Mouse (Mus musculus) CH12.LX (cell line): Measurements from ENCODE around the gene Emc6. TPM values are rescaled to one million over a fixed set of nuclear protein-coding genes. Genes with fewer than 3 reads are reported as not detected.
A peak's percentile ranks its signal among the peaks of the same experiment; 100 is the strongest.

Experiments
- DNase-seq: peaks from one replicate; pipeline ENCODE4 v3.0.0-alpha.2; 2013; ENCODE audit errors: extremely low read depth
- H3K27ac ChIP-seq: 2 replicates; pipeline ENCODE4 v1.5.1; 2012; ENCODE audit warnings: low read depth, mild to moderate bottlenecking, control low read depth, moderate library complexity; ENCODE audit not compliant: insufficient read depth
- H3K27me3 ChIP-seq: replicated peaks from 2 replicates; pipeline ENCODE3; 2012; ENCODE audit warnings: inconsistent platforms
- H3K36me3 ChIP-seq, 2 experiments: replicated peaks in 1 of 2; 2 replicates each; pipeline versions ENCODE3 to v1.6.1; 2012; ENCODE audit warnings: inconsistent platforms in 1 of 2, low read length in 1 of 2, mild to moderate bottlenecking in 1 of 2, mixed read lengths in 1 of 2, moderate library complexity in 1 of 2; ENCODE audit not compliant: control insufficient read depth in 1 of 2, insufficient read depth in 1 of 2
- H3K4me1 ChIP-seq, 2 experiments: 2 replicates each; pipeline ENCODE4 v1.6.1; 2012; ENCODE audit warnings: inconsistent platforms in 1 of 2, moderate library complexity in 1 of 2; ENCODE audit not compliant: insufficient read depth in 2 of 2, control insufficient read depth in 1 of 2
- H3K4me2 ChIP-seq: 2 replicates; pipeline ENCODE4 v1.6.1; 2012; ENCODE audit warnings: low read depth, mild to moderate bottlenecking, control low read depth; ENCODE audit not compliant: poor library complexity, insufficient read depth, severe bottlenecking
- H3K4me3 ChIP-seq, 3 experiments: fragments of 150-350 bp in 1 of 3; sonication (generic) in 1 of 3; replicated peaks in 1 of 3; 2 replicates each; pipeline versions ENCODE3 to v1.5.1; 2011 to 2012; ENCODE audit warnings: low read depth in 2 of 3, low read length in 2 of 3, mild to moderate bottlenecking in 2 of 3, moderate library complexity in 2 of 3, control low read depth in 1 of 3, improper control_type of control experiment in 1 of 3, inconsistent platforms in 1 of 3, mixed read lengths in 1 of 3; ENCODE audit not compliant: poor library complexity in 1 of 3
- H3K79me2 ChIP-seq: replicated peaks from 2 replicates; pipeline ENCODE4 v1.6.1; 2012; ENCODE audit warnings: mild to moderate bottlenecking, moderate library complexity; ENCODE audit not compliant: control insufficient read depth, poor library complexity, insufficient read depth, severe bottlenecking; ENCODE audit errors: extremely low read depth
- H3K9ac ChIP-seq: 2 replicates; pipeline ENCODE4 v1.6.1; 2012; ENCODE audit warnings: low read depth, mild to moderate bottlenecking, control low read depth, moderate library complexity; ENCODE audit not compliant: insufficient read depth
- H3K9me3 ChIP-seq: replicated peaks from 2 replicates; pipeline ENCODE3; 2012; ENCODE audit warnings: low read length, inconsistent platforms, mixed read lengths
- BHLHE40 ChIP-seq: IDR thresholded peaks from 2 replicates; pipeline ENCODE4 v1.6.1; 2011; ENCODE audit warnings: mild to moderate bottlenecking, low read depth, low read length, improper control_type of control experiment
- CHD1 ChIP-seq: IDR thresholded peaks from 2 replicates; pipeline ENCODE4 v1.6.1; 2012; ENCODE audit warnings: low read depth, low read length, improper control_type of control experiment, inconsistent platforms
- CHD2 ChIP-seq: IDR thresholded peaks from 2 replicates; pipeline ENCODE4 v1.6.1; 2011; ENCODE audit warnings: low read length, improper control_type of control experiment
- CTCF ChIP-seq, 2 experiments: IDR thresholded peaks in 1 of 2; conservative IDR thresholded peaks in 1 of 2; 2 replicates each; pipeline ENCODE4 v1.5.1; 2011 to 2012; ENCODE audit warnings: low read depth in 2 of 2, low read length in 2 of 2, improper control_type of control experiment in 1 of 2, inconsistent platforms in 1 of 2, mild to moderate bottlenecking in 1 of 2, moderate library complexity in 1 of 2
- E2F4 ChIP-seq: IDR thresholded peaks from 2 replicates; pipeline ENCODE4 v1.6.1; 2011; ENCODE audit warnings: low read depth, low read length, improper control_type of control experiment; ENCODE audit not compliant: insufficient replicate concordance
- ELF1 ChIP-seq: IDR thresholded peaks from 2 replicates; pipeline ENCODE4 v1.6.1; 2014; ENCODE audit warnings: low read depth, mild to moderate bottlenecking, inconsistent platforms, low read length, improper control_type of control experiment
- JUND ChIP-seq: conservative IDR thresholded peaks from 2 replicates; pipeline ENCODE4 v1.6.1; 2011; ENCODE audit warnings: low read depth, low read length, improper control_type of control experiment
- KAT2A ChIP-seq: IDR thresholded peaks from 2 replicates; pipeline ENCODE4 v1.6.1; 2012; ENCODE audit warnings: low read length, improper control_type of control experiment, inconsistent platforms; ENCODE audit not compliant: insufficient replicate concordance
- MAFK ChIP-seq: IDR thresholded peaks from 2 replicates; pipeline ENCODE4 v1.6.1; 2011; ENCODE audit warnings: low read length, improper control_type of control experiment; ENCODE audit not compliant: insufficient replicate concordance
- MAX ChIP-seq: IDR thresholded peaks from 2 replicates; pipeline ENCODE4 v1.6.1; 2011; ENCODE audit warnings: low read length, improper control_type of control experiment
- MAZ ChIP-seq: IDR thresholded peaks from 2 replicates; pipeline ENCODE4 v1.6.1; 2012; ENCODE audit warnings: low read depth, mild to moderate bottlenecking, inconsistent platforms, low read length, improper control_type of control experiment, moderate library complexity
- MXI1 ChIP-seq: IDR thresholded peaks from 2 replicates; pipeline ENCODE4 v1.6.1; 2011; ENCODE audit warnings: mild to moderate bottlenecking, low read depth, low read length, improper control_type of control experiment
- MYC ChIP-seq: IDR thresholded peaks from 2 replicates; pipeline ENCODE4 v1.6.1; 2011; ENCODE audit warnings: low read depth, mild to moderate bottlenecking, improper control_type of control experiment, low read length
- PAX5 ChIP-seq: IDR thresholded peaks from 2 replicates; pipeline ENCODE4 v1.6.1; 2012; ENCODE audit warnings: low read length, inconsistent platforms, mixed read lengths
- POLR2A ChIP-seq: IDR thresholded peaks from 2 replicates; pipeline ENCODE4 v1.6.1; 2011; ENCODE audit warnings: low read depth, mild to moderate bottlenecking, improper control_type of control experiment, low read length
- RAD21 ChIP-seq: IDR thresholded peaks from 2 replicates; pipeline ENCODE4 v1.6.1; 2011; ENCODE audit warnings: low read depth, mild to moderate bottlenecking, low read length, improper control_type of control experiment, moderate library complexity
- SIN3A ChIP-seq: IDR thresholded peaks from 2 replicates; pipeline ENCODE4 v1.6.1; 2012; ENCODE audit warnings: low read length, improper control_type of control experiment, inconsistent platforms
- SMC3 ChIP-seq: IDR thresholded peaks from 2 replicates; pipeline ENCODE4 v1.6.1; 2011; ENCODE audit warnings: low read depth, low read length, improper control_type of control experiment
- TBP ChIP-seq: conservative IDR thresholded peaks from 2 replicates; pipeline ENCODE4 v1.6.1; 2011; ENCODE audit warnings: low read depth, low read length, improper control_type of control experiment
- TCF12 ChIP-seq: IDR thresholded peaks from 2 replicates; pipeline ENCODE4 v1.6.1; 2014; ENCODE audit warnings: low read depth, mild to moderate bottlenecking, inconsistent platforms, low read length, improper control_type of control experiment
- UBTF ChIP-seq: IDR thresholded peaks from 2 replicates; pipeline ENCODE4 v1.6.1; 2012; ENCODE audit warnings: low read depth, mild to moderate bottlenecking, inconsistent platforms, low read length, improper control_type of control experiment, moderate library complexity
- USF2 ChIP-seq: conservative IDR thresholded peaks from 2 replicates; pipeline ENCODE4 v1.6.1; 2011; ENCODE audit warnings: low read depth, low read length, improper control_type of control experiment
- ZC3H11A ChIP-seq: IDR thresholded peaks from 2 replicates; pipeline ENCODE4 v1.6.1; 2012; ENCODE audit warnings: low read depth, mild to moderate bottlenecking, inconsistent platforms, low read length, improper control_type of control experiment
- dilution Hi-C: fragments of 300-500 bp; cut with MboI; formaldehyde crosslinking; loops from 2 replicates; pipeline ENCODE4 v1.14.3; 2020; ENCODE audit warnings: low sequenced_read_pairs; ENCODE audit not compliant: extremely low pct_unique_long_range_greater_than_20kb, extremely low pct_ligation_motif_present
- in situ Hi-C: fragments of 300-500 bp; cut with MboI; formaldehyde crosslinking; loops from 3 replicates; pipeline ENCODE4 v1.14.3; 2019; ENCODE audit warnings: low sequenced_read_pairs, low pct_ligation_motif_present, low pct_unique_long_range_greater_than_20kb, mixed read lengths
- polyA plus RNA-seq: library from polyadenylated mRNA; unstranded; fragments of >175 nt; gene quantifications from 2 replicates; pipeline ENCODE4 v1.2.1, GENCODE M21; 2012; ENCODE audit warnings: low read depth; ENCODE audit not compliant: insufficient read length
- total RNA-seq, 2 experiments: library from RNA; depleted of rRNA; stranded (reverse); fragments of 300-350 nt in 1 of 2; fragments of >200 nt in 1 of 2; gene quantifications; 2 replicates each; pipeline ENCODE4 v1.2.3; 2012 to 2014

Gene Emc6
- total and polyA plus RNA-seq, 3 experiments = 124 to 292 (median 138) TPM

GRCm38 (mm10) chr11:73134222-73134621 lies 42.6 kb downstream of the Emc6 start:
- peak; percentile 81 for TF ChIP-seq MXI1
- TF ChIP-seq MYC = peak; percentile 72; the same call in 1 of the 2 replicates
- TF ChIP-seq MAX = peak; percentile 32
- no peak for TF ChIP-seq USF2
- no peaks in the 10 kb centered on the region for H3K27me3 ChIP-seq
- DNase-seq = no peak
- in situ Hi-C loops (loop anchor here (10.0 to 25.0 kb wide), 2 partner anchors 151 to 1228 kb away; partner anchors contain the start of genes Olfr411 and Olfr412), dilution Hi-C loops (no loop called here)
- peak overlapping the region; percentile 89 for H3K9ac ChIP-seq
- no peaks in the 10 kb centered on the region for H3K9me3 ChIP-seq
- H3K36me3 ChIP-seq = peaks cover 4 to 55% of the 10 kb centered on the region in 2 experiments
- no peak overlapping the region for H3K27ac ChIP-seq
- peak overlapping the region; percentile 52 to 97 (median 93) for H3K4me3 ChIP-seq
- H3K79me2 ChIP-seq = peaks cover 59% of the 10 kb centered on the region
- peak overlapping the region; percentile 84 for H3K4me2 ChIP-seq
- H3K4me1 ChIP-seq = peaks cover 12 to 71% of the 10 kb centered on the region in 2 experiments

- DNase-seq = no peak
- Histone ChIP-seq H3K9ac (peak overlapping the region; percentile 89), H3K79me2 (peaks cover 59% of the 10 kb centered on the region), H3K9me3 (no peaks in the 10 kb centered on the region), H3K4me1 (peaks cover 17 to 77% of the 10 kb centered on the region in 2 experiments), H3K27ac (no peak overlapping the region), H3K36me3 (peaks cover 4 to 62% of the 10 kb centered on the region in 2 experiments), H3K27me3 (no peaks in the 10 kb centered on the region), H3K4me3 (peak overlapping the region in 2 of 3 experiments; percentile 2 to 14), H3K4me2 (peak overlapping the region; percentile 84)
- dilution Hi-C loops = no loop called here
- in situ Hi-C loops = loop anchor here (10.0 to 25.0 kb wide), 2 partner anchors 152 to 1229 kb away; partner anchors contain the start of genes Olfr411 and Olfr412
- TF ChIP-seq TCF12 = no peak
- no peak for TF ChIP-seq JUND
- no peak for TF ChIP-seq POLR2A
- no peak for TF ChIP-seq BHLHE40
- no peak for TF ChIP-seq USF2
- no peak for TF ChIP-seq TBP
- no peak for TF ChIP-seq SMC3
These were observed 43.8 kb downstream of the Emc6 start for GRCm38 (mm10) chr11:73132999-73133398.

GRCm38 (mm10) chr11:73131020-73131419 lies 45.8 kb downstream of the Emc6 start:
- no peak for TF ChIP-seq PAX5
- TF ChIP-seq RAD21 = peak; percentile 69
- TF ChIP-seq CTCF (conservative IDR thresholded peaks at IDR 0.05 in 1 of 2, IDR thresholded peaks at IDR 0.05 in 1 of 2; ENCODE audit: low read depth in 2 of 2, low read length in 2 of 2) = peak; percentile 28 to 80; a peak in 3 of 4 replicates
- TF ChIP-seq SIN3A = 0 out of 2 replicates have a peak, but pooled peaks have one; percentile 31
- TF ChIP-seq JUND = no peak
- TF ChIP-seq MXI1 = 0 out of 2 replicates have a peak, but pooled peaks have one; percentile 28
- TF ChIP-seq MYC = no peak
- no peak for TF ChIP-seq CHD2
- peak; percentile 57; the same call in 1 of the 2 replicates for TF ChIP-seq MAFK
- no peak for TF ChIP-seq POLR2A
- no peak for TF ChIP-seq MAZ
- no peak for TF ChIP-seq ZC3H11A
- TF ChIP-seq MAX = no peak
- 0 out of 2 replicates have a peak, but pooled peaks have one; percentile 8 for TF ChIP-seq ELF1
- no peak for TF ChIP-seq E2F4
- no peak for TF ChIP-seq CHD1
- TF ChIP-seq KAT2A = no peak
- no peak for TF ChIP-seq UBTF
- peak; percentile 64 for TF ChIP-seq SMC3
- H3K4me2 ChIP-seq = no peak overlapping the region
- H3K4me3 ChIP-seq = no peak overlapping the region
- peaks cover 17 to 76% of the 10 kb centered on the region in 2 experiments for H3K4me1 ChIP-seq
- no peak overlapping the region for H3K27ac ChIP-seq
- H3K36me3 ChIP-seq = peaks cover 8 to 75% of the 10 kb centered on the region in 2 experiments
- H3K79me2 ChIP-seq = peaks cover 40% of the 10 kb centered on the region
- H3K27me3 ChIP-seq = no peaks in the 10 kb centered on the region
- peak; percentile 54 for DNase-seq
- dilution Hi-C loops (no loop called here), in situ Hi-C loops (loop anchor here (10.0 to 25.0 kb wide), 2 partner anchors 154 to 1231 kb away; partner anchors contain the start of genes Olfr411 and Olfr412)
- no peaks in the 10 kb centered on the region for H3K9me3 ChIP-seq
- H3K9ac ChIP-seq = no peak overlapping the region
